Mouse (Mus musculus) limb, embryonic 11.5 days (tissue): ENCODE measurements around the gene Taar7a. TPM values are rescaled to one million over a fixed set of nuclear protein-coding genes. Genes with fewer than 3 reads are reported as not detected.

Experiments
- ATAC-seq: fragments of 200-750 bp; cut with Nextera tagmentation; 2 replicates; pipeline ENCODE4 v1.8.0; 2017; ENCODE audit warnings: low read depth; ENCODE audit not compliant: insufficient number of reproducible peaks, low FRiP score, low TSS enrichment
- DNase-seq: peaks from one replicate; pipeline ENCODE4 v3.0.0-alpha.2; 2015; ENCODE audit warnings: low spot score
- H3K27ac ChIP-seq: fragments of 300-500 bp; sonication (generic); replicated peaks from 2 replicates; pipeline ENCODE4 v1.5.1; 2014; ENCODE audit warnings: low read depth, mild to moderate bottlenecking, low read length
- H3K27me3 ChIP-seq: fragments of 300-500 bp; sonication (generic); 2 replicates; pipeline ENCODE4 v1.6.1; 2014; ENCODE audit warnings: mild to moderate bottlenecking, low read length, mixed read lengths; ENCODE audit not compliant: control insufficient read depth, insufficient read depth
- H3K36me3 ChIP-seq: fragments of 300-500 bp; sonication (generic); 2 replicates; pipeline ENCODE4 v1.6.1; 2014; ENCODE audit warnings: mild to moderate bottlenecking, low read length, moderate library complexity, mixed read lengths; ENCODE audit not compliant: control insufficient read depth, insufficient read depth
- H3K4me1 ChIP-seq: fragments of 300-500 bp; sonication (generic); 2 replicates; pipeline ENCODE4 v1.6.1; 2014; ENCODE audit warnings: low read length, mixed read lengths; ENCODE audit not compliant: control insufficient read depth, insufficient read depth
- H3K4me2 ChIP-seq: fragments of 300-500 bp; sonication (generic); 2 replicates; pipeline ENCODE4 v1.6.1; 2014; ENCODE audit warnings: low read depth, mild to moderate bottlenecking, moderate library complexity; ENCODE audit not compliant: severe bottlenecking
- H3K4me3 ChIP-seq: fragments of 300-500 bp; sonication (generic); 2 replicates; pipeline ENCODE4 v1.5.1; 2014; ENCODE audit warnings: low read depth, low read length
- H3K9ac ChIP-seq: fragments of 300-500 bp; sonication (generic); 2 replicates; pipeline ENCODE4 v1.6.1; 2014; ENCODE audit warnings: mild to moderate bottlenecking, low read length
- H3K9me3 ChIP-seq: fragments of 300-500 bp; sonication (generic); 2 replicates; pipeline ENCODE4 v1.6.1; 2016; ENCODE audit warnings: low read length; ENCODE audit not compliant: control insufficient read depth
- WGBS: fragments of 180-500 bp; shearing (Covaris S2); extraction: QIAGEN DNeasy Blood & Tissue Kit; methylation state at CpG from one replicate; pipeline ENCODE4 v1.1.7; 2014; 5-methylcytosine and 5-hydroxymethylcytosine counted together
- polyA plus RNA-seq: library from polyadenylated mRNA; unstranded; fragments of >200 nt; fragmentation: Nextera tagmentation; extraction: Ambion mirVana; gene quantifications from 2 replicates; pipeline ENCODE4 v1.2.1, GENCODE M21; 2014

Taar7a gene
- not detected in 2 replicates for polyA plus RNA-seq

GRCm38 (mm10) chr10:23993381-23993780 is at the start of gene Taar7a:
Gene Taar7a, minus strand, starts transcription at chr10:23993481.
- Histone ChIP-seq H3K27ac (no peak within 1 kb of the TSS), H3K9ac (no peak within 1 kb of the TSS), H3K4me3 (no peak within 1 kb of the TSS), H3K36me3 (no peaks in the 10 kb centered on the region), H3K27me3 (no peaks in the 10 kb centered on the region), H3K9me3 (no peaks in the 10 kb centered on the region), H3K4me2 (no peak within 1 kb of the TSS), H3K4me1 (no peaks in the 10 kb centered on the region)
- DNase-seq (no peak), ATAC-seq (no peak)
- 84% methylated on average over 3 of the region's 3 CpGs for WGBS

GRCm38 (mm10) chr10:24040120-24040869 is 47.0 kb upstream of the Taar7a start:
- DNase-seq (no peak), ATAC-seq (no peak)
- Histone ChIP-seq H3K4me3 (no peak overlapping the region), H3K4me1 (no peaks in the 10 kb centered on the region), H3K9me3 (no peaks in the 10 kb centered on the region), H3K4me2 (no peak overlapping the region), H3K36me3 (no peaks in the 10 kb centered on the region), H3K9ac (no peak overlapping the region), H3K27me3 (no peaks in the 10 kb centered on the region), H3K27ac (no peak overlapping the region)
- WGBS, result 69% methylated on average over 2 of the region's 2 CpGs

- WGBS, result 91% methylated on average over 2 of the region's 2 CpGs
- Histone ChIP-seq H3K27me3 (no peaks in the 10 kb centered on the region), H3K9ac (no peak within 1 kb of the TSS), H3K4me3 (no peak within 1 kb of the TSS), H3K36me3 (no peaks in the 10 kb centered on the region), H3K9me3 (no peaks in the 10 kb centered on the region), H3K27ac (no peak within 1 kb of the TSS), H3K4me1 (no peaks in the 10 kb centered on the region), H3K4me2 (no peak within 1 kb of the TSS)
- DNase-seq (no peak), ATAC-seq (no peak)
Measured at GRCm38 (mm10) chr10:24037314-24037713, 44.0 kb upstream of the Taar7a start, which contains the start of gene Taar7e. Gene Taar7e, plus strand, starts transcription at chr10:24037614.

GRCm38 (mm10) chr10:24031347-24031746 is 38.1 kb upstream of the Taar7a start:
- no peak for ATAC-seq
- H3K27me3 ChIP-seq, result no peaks in the 10 kb centered on the region
- H3K36me3 ChIP-seq, result no peaks in the 10 kb centered on the region
- H3K9me3 ChIP-seq, result no peaks in the 10 kb centered on the region
- H3K9ac ChIP-seq, result no peak overlapping the region
- H3K4me3 ChIP-seq, result no peak overlapping the region
- DNase-seq, result no peak
- no peak overlapping the region for H3K4me2 ChIP-seq
- no peaks in the 10 kb centered on the region for H3K4me1 ChIP-seq
- H3K27ac ChIP-seq, result no peak overlapping the region

GRCm38 (mm10) chr10:24026922-24027321 is 33.6 kb upstream of the Taar7a start, which contains the start of gene Taar7d:
Gene Taar7d, plus strand, starts transcription at chr10:24027222.
- Histone ChIP-seq H3K27ac (no peak within 1 kb of the TSS), H3K4me2 (no peak within 1 kb of the TSS), H3K9me3 (no peaks in the 10 kb centered on the region), H3K36me3 (no peaks in the 10 kb centered on the region), H3K4me1 (no peaks in the 10 kb centered on the region), H3K9ac (no peak within 1 kb of the TSS), H3K4me3 (no peak within 1 kb of the TSS), H3K27me3 (no peaks in the 10 kb centered on the region)
- DNase-seq (no peak), ATAC-seq (no peak)

GRCm38 (mm10) chr10:24008143-24008542 is 14.9 kb upstream of the Taar7a start:
- Histone ChIP-seq H3K27me3 (no peaks in the 10 kb centered on the region), H3K9me3 (no peaks in the 10 kb centered on the region), H3K4me2 (no peak overlapping the region), H3K36me3 (no peaks in the 10 kb centered on the region), H3K4me1 (no peaks in the 10 kb centered on the region), H3K9ac (no peak overlapping the region), H3K4me3 (no peak overlapping the region), H3K27ac (no peak overlapping the region)
- 88% methylated on average over 1 of the region's 1 CpGs for whole genome bisulfite sequencing
- no peak for ATAC-seq
- no peak for DNase-seq

GRCm38 (mm10) chr10:24007034-24007433 is 13.8 kb upstream of the Taar7a start:
- H3K27me3 ChIP-seq, result no peaks in the 10 kb centered on the region
- H3K4me1 ChIP-seq, result no peaks in the 10 kb centered on the region
- no peaks in the 10 kb centered on the region for H3K36me3 ChIP-seq
- no peak overlapping the region for H3K4me3 ChIP-seq
- ATAC-seq, result no peak
- DNase-seq, result no peak
- no peaks in the 10 kb centered on the region for H3K9me3 ChIP-seq
- WGBS, result 72% methylated on average over 2 of the region's 2 CpGs
- H3K27ac ChIP-seq, result no peak overlapping the region
- no peak overlapping the region for H3K4me2 ChIP-seq
- H3K9ac ChIP-seq, result no peak overlapping the region

GRCm38 (mm10) chr10:24006442-24006841 is 13.2 kb upstream of the Taar7a start:
- no peaks in the 10 kb centered on the region for H3K9me3 ChIP-seq
- no peaks in the 10 kb centered on the region for H3K4me1 ChIP-seq
- no peak overlapping the region for H3K4me3 ChIP-seq
- H3K9ac ChIP-seq, result no peak overlapping the region
- H3K4me2 ChIP-seq, result no peak overlapping the region
- H3K36me3 ChIP-seq, result no peaks in the 10 kb centered on the region
- ATAC-seq (no peak), DNase-seq (no peak)
- H3K27me3 ChIP-seq, result no peaks in the 10 kb centered on the region
- 91% methylated on average over 1 of the region's 1 CpGs for WGBS
- H3K27ac ChIP-seq, result no peak overlapping the region

- no peaks in the 10 kb centered on the region for H3K36me3 ChIP-seq
- no peak for ATAC-seq
- H3K27me3 ChIP-seq, result no peaks in the 10 kb centered on the region
Measured at GRCm38 (mm10) chr10:23999639-24000038, 6.4 kb upstream of the Taar7a start, which contains the start of gene Taar7b. Gene Taar7b, plus strand, starts transcription at chr10:23999939.

More at GRCm38 (mm10) chr10:23999639-24000038, 6.4 kb upstream of the Taar7a start, which contains the start of gene Taar7b:
- no peaks in the 10 kb centered on the region for H3K4me1 ChIP-seq
- H3K9ac ChIP-seq, result no peak within 1 kb of the TSS
- 92% methylated on average over 1 of the region's 1 CpGs for WGBS
- H3K27ac ChIP-seq, result no peak within 1 kb of the TSS
- H3K4me2 ChIP-seq, result no peak within 1 kb of the TSS
- no peaks in the 10 kb centered on the region for H3K9me3 ChIP-seq
- DNase-seq, result no peak
- H3K4me3 ChIP-seq, result no peak within 1 kb of the TSS
